Mouse (Mus musculus): Measurements from ENCODE around the gene Pkp4. TPM values are rescaled to one million over a fixed set of nuclear protein-coding genes. Genes with fewer than 3 reads are reported as not detected.

Pkp4 gene
- 28.3 and 30.8 TPM in 2 replicates for polyA plus RNA-seq (2015; fragmentation: Nextera tagmentation; extraction: Ambion mirVana)

DNA sequence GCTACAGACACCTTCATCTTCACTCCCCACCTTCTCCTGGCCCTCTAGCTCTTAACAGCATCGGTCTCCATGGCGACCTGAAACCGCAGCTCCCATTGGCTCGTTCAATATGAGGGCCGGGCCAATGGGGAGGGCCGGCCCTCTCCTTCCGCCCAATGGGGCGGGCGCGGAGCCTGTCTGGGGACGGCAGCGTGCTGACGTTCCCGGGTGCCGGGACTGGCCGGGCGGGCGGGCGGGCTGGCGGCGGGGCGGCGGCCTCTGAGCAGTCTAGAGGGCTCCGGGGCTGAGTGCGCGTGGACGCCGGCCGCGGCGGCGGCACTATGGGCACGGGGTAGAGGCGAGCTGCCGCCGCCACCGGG, at the start of gene Pkp4, which contains the start of gene Ccdc148:
TSS of gene Pkp4 (plus strand) at position 246 of the 359 bp plus-strand sequence.
TSS of gene Ccdc148 (minus strand) at position 79 of the 359 bp plus-strand sequence.
- no peaks in the 10 kb centered on the region for H3K27me3 ChIP-seq
- peak within 1 kb of the TSS; percentile 92 for H3K27ac ChIP-seq
- WGBS = under 1% methylated on average over 26 of the region's 37 CpGs
- H3K36me3 ChIP-seq = no peaks in the 10 kb centered on the region
- H3K9ac ChIP-seq = peak within 1 kb of the TSS; percentile 82
- H3K4me3 ChIP-seq = peak within 1 kb of the TSS; percentile 83
- H3K4me2 ChIP-seq = peak within 1 kb of the TSS; percentile 90
- ATAC-seq (ENCODE audit: borderline replicate concordance, extremely low read depth, low FRiP score, low TSS enrichment) = peak; percentile 98
- peaks cover 19% of the 10 kb centered on the region for H3K4me1 ChIP-seq
- H3K9me3 ChIP-seq = no peaks in the 10 kb centered on the region

DNA sequence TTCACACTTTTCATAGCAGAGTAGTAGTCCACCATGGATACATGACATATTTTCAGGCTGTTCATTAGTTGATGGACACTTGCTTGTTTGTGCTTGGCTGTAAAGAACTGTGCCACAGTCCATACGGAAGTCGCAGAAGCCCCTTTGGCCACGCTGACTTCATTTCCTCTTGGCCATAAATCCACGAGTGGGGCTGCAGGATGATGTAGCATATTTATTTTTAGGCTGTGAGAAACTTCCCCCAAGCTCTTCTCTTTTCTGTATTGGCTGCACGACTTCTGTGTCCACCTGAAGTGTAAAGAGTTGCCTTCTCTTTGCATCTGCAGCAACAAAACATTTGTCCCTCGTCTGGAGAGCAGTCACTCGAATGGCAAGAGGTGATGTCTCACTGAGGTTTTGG, 31.6 kb upstream of the Pkp4 start:
- no peak overlapping the region for H3K27ac ChIP-seq
- H3K9ac ChIP-seq = no peak overlapping the region
- 72% methylated on average over 7 of the region's 7 CpGs for WGBS
- H3K36me3 ChIP-seq = no peaks in the 10 kb centered on the region
- H3K27me3 ChIP-seq = no peaks in the 10 kb centered on the region
- H3K9me3 ChIP-seq = no peaks in the 10 kb centered on the region
- no peaks in the 10 kb centered on the region for H3K4me1 ChIP-seq
- no peak for ATAC-seq (ENCODE audit: borderline replicate concordance, extremely low read depth, low FRiP score, low TSS enrichment)
- H3K4me3 ChIP-seq = no peak overlapping the region
- no peak overlapping the region for H3K4me2 ChIP-seq

GRCm38 (mm10) chr2:59129821-59130220, 30.8 kb upstream of the Pkp4 start:
- Histone ChIP-seq H3K4me3 (no peak overlapping the region), H3K9ac (no peak overlapping the region), H3K27ac (no peak overlapping the region), H3K4me2 (no peak overlapping the region), H3K9me3 (no peaks in the 10 kb centered on the region), H3K27me3 (no peaks in the 10 kb centered on the region), H3K4me1 (no peaks in the 10 kb centered on the region), H3K36me3 (no peaks in the 10 kb centered on the region)
- ATAC-seq (ENCODE audit: borderline replicate concordance, extremely low read depth, low FRiP score, low TSS enrichment) = no peak
- WGBS = 64% methylated on average over 8 of the region's 8 CpGs

DNA sequence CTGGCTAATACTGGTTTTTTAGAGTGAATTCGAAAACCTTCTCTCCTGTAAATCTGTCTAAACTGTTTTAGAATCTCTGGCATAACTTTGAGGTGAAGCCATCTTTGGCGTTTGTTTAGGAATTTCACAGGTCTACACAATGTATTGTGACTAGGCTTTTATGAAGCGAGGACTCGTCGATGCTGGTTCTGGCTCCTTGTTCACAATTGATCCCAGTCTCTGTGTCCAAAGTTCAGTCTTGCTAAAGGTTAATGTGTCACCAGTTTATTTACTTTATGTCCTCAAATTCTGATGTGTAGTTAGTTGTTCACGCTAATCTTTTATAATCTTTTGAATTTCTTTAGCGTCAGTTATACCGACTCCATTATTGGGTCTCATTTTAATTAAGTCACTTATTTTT, 29.6 kb upstream of the Pkp4 start:
- Histone ChIP-seq H3K4me2 (no peak overlapping the region), H3K36me3 (no peaks in the 10 kb centered on the region), H3K27me3 (no peaks in the 10 kb centered on the region), H3K27ac (no peak overlapping the region), H3K9ac (no peak overlapping the region), H3K4me3 (no peak overlapping the region), H3K4me1 (no peaks in the 10 kb centered on the region), H3K9me3 (no peaks in the 10 kb centered on the region)
- WGBS = 84% methylated on average over 8 of the region's 8 CpGs
- no peak for ATAC-seq (ENCODE audit: borderline replicate concordance, extremely low read depth, low FRiP score, low TSS enrichment)

- Histone ChIP-seq H3K27me3 (no peaks in the 10 kb centered on the region), H3K27ac (no peak overlapping the region), H3K4me3 (no peak overlapping the region), H3K9ac (no peak overlapping the region), H3K4me2 (no peak overlapping the region), H3K9me3 (no peaks in the 10 kb centered on the region), H3K36me3 (no peaks in the 10 kb centered on the region), H3K4me1 (peaks cover 6% of the 10 kb centered on the region)
- ATAC-seq (ENCODE audit: borderline replicate concordance, extremely low read depth, low FRiP score, low TSS enrichment) = no peak
These were observed 5.2 kb upstream of the Pkp4 start for GRCm38 (mm10) chr2:59155428-59155827.

- H3K27ac ChIP-seq = no peak overlapping the region
- no peak overlapping the region for H3K9ac ChIP-seq
- H3K27me3 ChIP-seq = no peaks in the 10 kb centered on the region
- H3K4me1 ChIP-seq = peaks cover 11% of the 10 kb centered on the region
- no peak for ATAC-seq (ENCODE audit: borderline replicate concordance, extremely low read depth, low FRiP score, low TSS enrichment)
- no peak overlapping the region for H3K4me2 ChIP-seq
- no peak overlapping the region for H3K4me3 ChIP-seq
- H3K9me3 ChIP-seq = no peaks in the 10 kb centered on the region
- 53% methylated on average over 2 of the region's 2 CpGs for WGBS
- no peaks in the 10 kb centered on the region for H3K36me3 ChIP-seq
These were observed 2.5 kb upstream of the Pkp4 start for GRCm38 (mm10) chr2:59158117-59158516.

DNA sequence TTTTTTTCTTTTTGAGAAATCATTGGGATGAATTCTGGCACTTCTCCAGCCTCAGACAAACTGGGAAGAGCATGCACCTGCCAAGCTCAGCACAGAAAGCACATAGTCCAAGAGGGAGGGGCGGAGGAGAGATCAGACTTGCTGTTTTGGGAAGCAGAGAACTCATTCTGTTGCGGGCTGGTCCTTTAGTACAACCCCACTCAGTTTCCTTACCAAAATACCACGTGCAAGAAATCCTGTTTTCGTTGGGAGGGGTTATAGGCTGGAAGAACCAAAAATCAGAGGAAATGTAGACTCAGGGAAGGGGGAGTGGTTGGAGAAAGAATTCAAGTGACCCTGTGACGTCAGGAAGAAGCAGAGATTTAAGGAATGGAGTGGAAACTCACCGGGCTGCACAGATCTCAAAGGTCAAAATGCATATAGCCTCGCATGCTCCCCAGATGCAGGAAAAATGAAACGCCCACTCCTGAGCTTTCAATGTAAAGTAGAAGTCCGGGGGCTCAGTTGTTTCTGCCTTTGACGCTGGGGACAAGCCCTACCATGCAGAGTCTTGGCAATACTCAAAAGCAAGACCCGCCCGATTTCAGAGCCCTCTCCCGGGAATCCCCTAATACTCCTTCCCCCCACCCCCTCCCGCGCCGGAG, 567 bp upstream of the Pkp4 start:
- no peaks in the 10 kb centered on the region for H3K9me3 ChIP-seq
- peak overlapping the region; percentile 90 for H3K4me2 ChIP-seq
- H3K27me3 ChIP-seq = no peaks in the 10 kb centered on the region
- peaks cover 19% of the 10 kb centered on the region for H3K4me1 ChIP-seq
- peak overlapping the region; percentile 25 for H3K9ac ChIP-seq
- no peaks in the 10 kb centered on the region for H3K36me3 ChIP-seq
- H3K27ac ChIP-seq = peak overlapping the region; percentile 44
- under 1% methylated on average over 16 of the region's 16 CpGs for WGBS
- peak; percentile 16 for ATAC-seq (ENCODE audit: borderline replicate concordance, extremely low read depth, low FRiP score, low TSS enrichment)
- H3K4me3 ChIP-seq = peak overlapping the region; percentile 83

DNA sequence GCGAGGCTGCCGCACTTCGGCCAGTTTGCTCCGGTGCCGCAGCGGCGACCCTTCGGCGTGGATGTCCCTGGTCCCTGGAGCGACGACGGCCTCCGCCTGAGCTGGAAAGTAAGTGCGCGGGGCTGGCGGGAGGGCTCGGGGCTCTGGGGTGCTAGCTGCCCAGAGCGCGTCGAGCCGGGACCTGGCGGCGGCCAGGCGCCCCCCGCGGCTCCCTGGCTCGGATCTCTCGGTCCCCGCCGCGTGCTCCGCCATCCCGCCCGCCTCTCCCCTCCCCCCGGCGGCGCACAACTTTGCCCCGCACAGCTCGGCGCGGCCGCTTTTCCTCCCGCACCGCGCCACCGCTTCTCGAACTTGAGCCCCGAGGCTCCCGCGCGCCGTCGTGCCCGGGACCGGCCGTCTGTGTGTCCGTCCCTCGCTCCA, 381 bp downstream of the Pkp4 start:
- ATAC-seq (ENCODE audit: borderline replicate concordance, extremely low read depth, low FRiP score, low TSS enrichment) = peak; percentile 66
- peak overlapping the region; percentile 83 for H3K4me3 ChIP-seq
- under 1% methylated on average over 52 of the region's 58 CpGs for WGBS

DNA sequence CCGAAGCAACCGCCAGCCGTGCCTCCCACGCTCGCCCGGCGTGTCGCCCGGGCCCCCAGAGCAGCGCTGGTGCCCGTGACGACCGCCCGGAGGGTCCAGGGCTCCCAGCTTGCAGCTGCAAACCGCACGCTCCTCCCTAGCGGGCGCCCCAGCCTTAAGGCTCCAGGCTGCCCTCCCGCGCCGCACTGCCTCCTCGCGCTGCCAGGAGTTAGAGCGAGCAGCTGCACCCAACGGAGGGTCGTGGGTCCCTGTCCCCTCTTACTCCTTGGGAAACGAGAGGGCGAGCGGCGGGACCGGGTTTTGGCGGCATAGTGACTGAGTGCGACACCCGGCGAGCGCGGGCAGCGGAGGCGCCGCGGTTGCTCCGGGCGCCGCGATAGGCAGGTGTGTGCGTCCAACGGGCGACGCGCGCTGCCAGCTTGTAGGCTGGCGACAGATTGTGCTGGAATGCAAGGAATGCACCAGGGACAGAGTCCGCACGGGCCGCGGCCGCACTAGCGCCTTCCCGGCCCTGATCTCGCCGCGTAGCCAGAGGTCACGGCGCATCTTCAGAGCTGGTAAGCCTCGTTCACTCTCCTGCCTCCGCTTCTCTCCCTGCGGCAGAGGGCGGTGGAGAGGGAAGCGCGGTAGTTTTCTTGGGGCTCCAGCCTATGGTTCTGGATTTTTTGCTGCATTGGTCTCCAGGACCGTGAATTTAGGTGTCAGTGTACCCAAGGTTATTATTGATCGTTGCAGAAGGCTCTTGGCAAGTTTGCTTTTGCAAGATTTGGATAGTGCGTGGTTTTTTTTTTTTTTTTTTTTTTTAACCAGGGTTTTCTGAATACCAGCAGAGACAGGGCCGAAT, 1.0 kb downstream of the Pkp4 start:
- H3K27me3 ChIP-seq = no peaks in the 10 kb centered on the region
- H3K27ac ChIP-seq = peak overlapping the region; percentile 92
- peak overlapping the region; percentile 82 for H3K9ac ChIP-seq
- H3K9me3 ChIP-seq = no peaks in the 10 kb centered on the region
- peak overlapping the region; percentile 83 for H3K4me3 ChIP-seq
- peak; percentile 67 for ATAC-seq (ENCODE audit: borderline replicate concordance, extremely low read depth, low FRiP score, low TSS enrichment)
- no peaks in the 10 kb centered on the region for H3K36me3 ChIP-seq
- under 1% methylated on average over 74 of the region's 74 CpGs for WGBS
- H3K4me1 ChIP-seq = peaks cover 19% of the 10 kb centered on the region
- peak overlapping the region; percentile 90 for H3K4me2 ChIP-seq

More for the DNA sequence above, 381 bp downstream of the Pkp4 start:
- peak overlapping the region; percentile 90 for H3K4me2 ChIP-seq
- H3K4me1 ChIP-seq = peaks cover 19% of the 10 kb centered on the region
- H3K9me3 ChIP-seq = no peaks in the 10 kb centered on the region
- H3K36me3 ChIP-seq = no peaks in the 10 kb centered on the region
- peak overlapping the region; percentile 92 for H3K27ac ChIP-seq
- H3K9ac ChIP-seq = peak overlapping the region; percentile 82
- H3K27me3 ChIP-seq = no peaks in the 10 kb centered on the region

- Histone ChIP-seq H3K27me3 (no peaks in the 10 kb centered on the region), H3K4me3 (peak overlapping the region; percentile 83), H3K27ac (peak overlapping the region; percentile 92; the same call in 1 of the 2 replicates), H3K36me3 (no peaks in the 10 kb centered on the region), H3K4me2 (peak overlapping the region; percentile 90), H3K4me1 (peaks cover 25% of the 10 kb centered on the region), H3K9ac (peak overlapping the region; percentile 82), H3K9me3 (no peaks in the 10 kb centered on the region)
- ATAC-seq (ENCODE audit: borderline replicate concordance, extremely low read depth, low FRiP score, low TSS enrichment) = no peak
- 22% methylated on average over 8 of the region's 8 CpGs for WGBS
These were observed 1.6 kb downstream of the Pkp4 start for GRCm38 (mm10) chr2:59162285-59162600.

DNA sequence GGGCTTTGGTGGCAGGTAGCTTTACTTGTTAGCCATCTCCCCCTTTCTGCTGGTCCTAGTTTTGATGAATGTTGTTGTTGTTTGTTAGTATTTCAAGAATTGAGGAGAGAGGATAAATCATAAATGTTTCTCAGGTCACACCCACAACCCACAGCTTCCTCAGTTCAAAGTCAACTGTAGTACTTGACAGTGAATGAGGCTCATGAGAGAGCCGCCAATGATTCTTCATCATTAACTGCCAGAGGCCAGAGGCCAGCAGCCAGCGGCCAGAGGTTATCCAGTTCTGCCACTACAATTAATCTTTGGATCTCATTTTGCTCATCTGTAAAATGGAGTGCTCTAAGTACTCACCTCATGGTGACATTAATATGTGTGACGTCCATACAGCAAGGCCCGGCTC, 6.3 kb downstream of the Pkp4 start:
- peaks cover 42% of the 10 kb centered on the region for H3K4me1 ChIP-seq
- no peaks in the 10 kb centered on the region for H3K36me3 ChIP-seq
- ATAC-seq (ENCODE audit: borderline replicate concordance, extremely low read depth, low FRiP score, low TSS enrichment) = no peak
- no peak overlapping the region; the same call in 1 of the 2 replicates for H3K27ac ChIP-seq
- WGBS = 53% methylated on average over 4 of the region's 4 CpGs
- no peak overlapping the region for H3K4me2 ChIP-seq
- H3K27me3 ChIP-seq = no peaks in the 10 kb centered on the region
- H3K9me3 ChIP-seq = no peaks in the 10 kb centered on the region
- H3K9ac ChIP-seq = no peak overlapping the region
- H3K4me3 ChIP-seq = no peak overlapping the region

GRCm38 (mm10) chr2:59167830-59168229, 7.2 kb downstream of the Pkp4 start:
- no peak overlapping the region for H3K4me3 ChIP-seq
- ATAC-seq (ENCODE audit: borderline replicate concordance, extremely low read depth, low FRiP score, low TSS enrichment) = no peak
- H3K9ac ChIP-seq = no peak overlapping the region

More at GRCm38 (mm10) chr2:59167830-59168229, 7.2 kb downstream of the Pkp4 start:
- Histone ChIP-seq H3K36me3 (no peaks in the 10 kb centered on the region), H3K27ac (peak overlapping the region; percentile 25; the same call in 1 of the 2 replicates), H3K4me2 (no peak overlapping the region), H3K4me1 (peaks cover 43% of the 10 kb centered on the region), H3K9me3 (no peaks in the 10 kb centered on the region), H3K27me3 (no peaks in the 10 kb centered on the region)
- WGBS = 48% methylated on average over 4 of the region's 4 CpGs

Measured in lung, embryonic 15.5 days (tissue).